Mouse (Mus musculus) myocyte (in vitro differentiated cells): ENCODE results near the gene Serpinb9b. TPM values are rescaled to one million over a fixed set of nuclear protein-coding genes. Genes with fewer than 3 reads are reported as not detected.

Experiments used
- H3K27me3 ChIP-seq: one replicate; pipeline ENCODE4 v1.6.1; 2011; ENCODE audit not compliant: control insufficient read depth, insufficient read depth, insufficient read length
- H3K36me3 ChIP-seq: one replicate; pipeline ENCODE4 v1.6.1; 2011; ENCODE audit not compliant: control insufficient read depth, insufficient read depth
- H3K4me2 ChIP-seq: one replicate; pipeline ENCODE4 v1.6.1; 2011; ENCODE audit warnings: low read depth, control low read depth
- H3K4me3 ChIP-seq: one replicate; pipeline ENCODE4 v1.5.1; 2011; ENCODE audit warnings: mild to moderate bottlenecking, control low read depth, moderate library complexity
- H3K79me2 ChIP-seq: one replicate; pipeline ENCODE4 v1.6.1; 2011; ENCODE audit not compliant: control insufficient read depth, insufficient read depth
- H3ac ChIP-seq: one replicate; pipeline ENCODE4 v1.6.1; 2011; ENCODE audit not compliant: control insufficient read depth, insufficient read length
- CEBPB ChIP-seq: IDR thresholded peaks from 2 replicates; pipeline ENCODE4 v1.6.1; 2011; ENCODE audit warnings: mild to moderate bottlenecking, moderate library complexity; ENCODE audit not compliant: poor library complexity, insufficient read depth, severe bottlenecking
- E2F4 ChIP-seq: IDR thresholded peaks from one replicate; pipeline ENCODE4 v1.6.1; 2011; ENCODE audit warnings: mild to moderate bottlenecking, control low read depth, moderate library complexity; ENCODE audit not compliant: insufficient read depth
- POLR2A ChIP-seq: IDR thresholded peaks from one replicate; pipeline ENCODE4 v1.6.1; 2011; ENCODE audit warnings: low read depth, mild to moderate bottlenecking, control low read depth, moderate library complexity; ENCODE audit not compliant: insufficient read length
- POLR2AphosphoS2 ChIP-seq: IDR thresholded peaks from one replicate; pipeline ENCODE4 v1.6.1; 2011; ENCODE audit warnings: low read depth, control low read depth; ENCODE audit not compliant: insufficient read length
- REST ChIP-seq: IDR thresholded peaks from one replicate; pipeline ENCODE4 v1.6.1; 2011; ENCODE audit warnings: mild to moderate bottlenecking, control low read depth, moderate library complexity; ENCODE audit not compliant: insufficient read depth, insufficient read length
- TCF12 ChIP-seq: IDR thresholded peaks from one replicate; pipeline ENCODE4 v1.6.1; 2011; ENCODE audit warnings: mild to moderate bottlenecking, control low read depth; ENCODE audit not compliant: poor library complexity, insufficient read depth, severe bottlenecking
- polyA plus RNA-seq: library from polyadenylated mRNA; unstranded; fragments of >200 nt; fragmentation: generic; extraction: Trizol; gene quantifications from one replicate; pipeline ENCODE4 v1.2.1, GENCODE M21; 2012; ENCODE audit warnings: missing spikeins

The Serpinb9b gene
- polyA plus RNA-seq, 1 experiment = 0.79 TPM

DNA sequence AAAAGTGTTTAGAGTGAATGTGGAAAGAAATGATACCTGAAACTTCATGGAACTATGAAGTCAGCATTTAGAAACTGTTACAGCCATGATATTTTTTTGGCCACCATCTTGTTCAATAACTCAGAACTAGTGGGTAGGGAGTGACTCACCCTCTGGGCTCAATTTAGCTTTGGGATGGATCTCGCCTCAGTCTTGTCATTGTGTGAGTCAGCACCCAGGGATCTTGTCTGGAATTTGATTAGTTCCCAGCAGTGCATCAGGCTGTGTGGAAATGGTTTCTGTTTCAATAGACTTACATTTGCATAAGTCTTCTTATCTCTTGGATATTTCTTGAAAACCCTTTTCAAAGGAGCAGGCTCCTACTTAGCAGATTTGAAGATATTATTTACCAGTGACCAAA is 63.3 kb downstream of the Serpinb9b start:
- H3K27me3 ChIP-seq = no peaks in the 10 kb centered on the region
- no peak for TF ChIP-seq TCF12
- no peak overlapping the region for H3ac ChIP-seq
- no peaks in the 10 kb centered on the region for H3K79me2 ChIP-seq
- no peaks in the 10 kb centered on the region for H3K36me3 ChIP-seq
- no peak overlapping the region for H3K4me3 ChIP-seq
- no peak overlapping the region for H3K4me2 ChIP-seq

DNA sequence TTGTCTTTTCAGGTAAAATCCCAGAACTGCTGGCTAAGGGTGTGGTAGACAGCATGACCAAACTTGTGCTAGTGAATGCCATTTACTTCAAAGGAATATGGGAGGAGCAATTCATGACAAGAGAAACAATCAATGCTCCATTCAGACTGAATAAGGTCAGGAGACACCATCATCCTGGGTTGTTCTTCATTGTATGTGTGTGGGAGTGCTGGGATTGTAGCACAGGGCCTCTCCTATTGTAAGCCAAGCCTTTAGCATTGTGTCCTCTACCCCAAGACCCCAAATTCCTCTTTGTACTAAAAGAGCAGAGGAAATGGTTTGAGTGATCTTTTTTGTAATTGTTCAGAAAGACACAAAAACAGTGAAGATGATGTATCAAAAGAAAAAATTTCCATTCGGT is 64.1 kb downstream of the Serpinb9b start:
- H3ac ChIP-seq = no peak overlapping the region
- H3K36me3 ChIP-seq = no peaks in the 10 kb centered on the region
- H3K79me2 ChIP-seq = no peaks in the 10 kb centered on the region
- TF ChIP-seq REST (no peak), CEBPB (no peak), POLR2AphosphoS2 (no peak), POLR2A (no peak), E2F4 (no peak), TCF12 (no peak)
- H3K4me2 ChIP-seq = no peak overlapping the region
- no peak overlapping the region for H3K4me3 ChIP-seq
- no peaks in the 10 kb centered on the region for H3K27me3 ChIP-seq

Other genes starting within 250 kb of the Serpinb9b start
- gene Mylk4, start 243.5 kb upstream of the Serpinb9b start, polyA plus RNA-seq = 31.1 TPM
- gene Wrnip1, start 225.4 kb upstream of the Serpinb9b start, polyA plus RNA-seq = 22.4 TPM
- gene D930007J09Rik, start 224.6 kb upstream of the Serpinb9b start, polyA plus RNA-seq = not detected
- 85.1 TPM for gene Serpinb1a, start 176.2 kb upstream of the Serpinb9b start, polyA plus RNA-seq
- gene Serpinb1c, start 129.2 kb upstream of the Serpinb9b start, polyA plus RNA-seq = 0.08 TPM
- 1.4 TPM for gene Serpinb6b, start 62.2 kb upstream of the Serpinb9b start, polyA plus RNA-seq
- gene Serpinb9, start 24.2 kb upstream of the Serpinb9b start, polyA plus RNA-seq = 7.2 TPM
- gene Serpinb1b, start 51.2 kb downstream of the Serpinb9b start, polyA plus RNA-seq = 1.6 TPM
- 0.14 TPM for gene Serpinb9c, start 132.3 kb downstream of the Serpinb9b start, polyA plus RNA-seq
- 0.10 TPM for gene Serpinb9d, start 165.5 kb downstream of the Serpinb9b start, polyA plus RNA-seq
- 0.02 TPM for gene Serpinb9e, start 222.2 kb downstream of the Serpinb9b start, polyA plus RNA-seq